Mouse (Mus musculus): ENCODE results near the gene Acvr2a. TPM values are rescaled to one million over a fixed set of nuclear protein-coding genes. Genes with fewer than 3 reads are reported as not detected.

Gene Acvr2a
- 1.7 TPM for polyA plus RNA-seq (2017; shearing (Covaris generic))

GRCm38 (mm10) chr2:48813371-48814222 lies at the start of gene Acvr2a:
Gene Acvr2a (plus strand): TSS chr2:48814109.

GRCm38 (mm10) chr2:48948841-48949584 lies 135.1 kb downstream of the Acvr2a start, which contains the start of gene Mbd5:
Gene Mbd5 (plus strand): TSS chr2:48949508.

DNA sequence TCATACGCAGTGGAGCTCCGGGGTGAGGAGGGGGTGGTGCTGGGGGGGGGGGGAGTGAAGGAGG lies 136.2 kb downstream of the Acvr2a start, which contains the start of gene Orc4:
Gene Orc4, minus strand, starts transcription at position 26 of the 64 bp plus-strand sequence.

Other genes starting within 250 kb of the Acvr2a start
- 52.0 TPM for gene Mbd5, start 135.4 kb downstream of the Acvr2a start, polyA plus RNA-seq (2017; shearing (Covaris generic))
- 150 TPM for gene Orc4, start 136.2 kb downstream of the Acvr2a start, polyA plus RNA-seq (2017; shearing (Covaris generic))

Measured in CD4-positive, CD25-positive, alpha-beta regulatory T cell, adult 9 weeks (primary cell).